Mouse (Mus musculus): ENCODE results near the gene Arx.

GRCm38 (mm10) chrX:93317577-93317976 is 31.3 kb downstream of the Arx start:
- TF ChIP-seq CTCF (IDR thresholded peaks at IDR 0.05; ENCODE audit: extremely low read depth, insufficient read length, insufficient replicate concordance, low read depth, low read length): no peak
- TF ChIP-seq POLR2A (IDR thresholded peaks at IDR 0.05; ENCODE audit: low read depth, low read length): no peak
